14 mouse cellular contexts compared by ENCODE assay signal in genomic region chr7:132425364-132425999, GRCm38 (mm10).
DNase-seq lines count a peak whose midpoint lies in the region; ATAC-seq lines count a peak whose summit lies in the region.
"Had no signal": no experiment of that assay in that cellular context is flagged by ENCODE, and none has a peak within 500 bp of the region (broad histone marks: within the 10 kb centered on the region; RNA-seq: fewer than 3 reads in every experiment).

No protein-coding gene starts in this region.

- H3K4me3 ChIP-seq in neural tube, embryonic 13.5 days, result no peak overlapping the region
- no peak overlapping the region for H3K4me3 ChIP-seq in intestine, embryonic 15.5 days (replicated peaks)
- H3K4me3 ChIP-seq: forebrain, embryonic 10.5 days; heart, embryonic 13.5 days; kidney, embryonic 15.5 days; limb, embryonic 13.5 days had no signal

- H3K4me1 ChIP-seq in neural tube, embryonic 13.5 days (replicated peaks), result peaks cover 32% of the 10 kb centered on the region
- no peaks in the 10 kb centered on the region for H3K4me1 ChIP-seq in intestine, embryonic 15.5 days (replicated peaks)
- H3K4me1 ChIP-seq: limb, embryonic 13.5 days had no signal

- H3K9ac ChIP-seq in neural tube, embryonic 13.5 days, result no peak overlapping the region
- H3K9ac ChIP-seq in intestine, embryonic 15.5 days, result no peak overlapping the region
- H3K9ac ChIP-seq: heart, embryonic 13.5 days; kidney, embryonic 15.5 days; limb, embryonic 13.5 days had no signal

- no peaks in the 10 kb centered on the region for H3K27me3 ChIP-seq in neural tube, embryonic 13.5 days
- no peaks in the 10 kb centered on the region for H3K27me3 ChIP-seq in intestine, embryonic 15.5 days (replicated peaks)
- H3K27me3 ChIP-seq: heart, embryonic 13.5 days; kidney, embryonic 15.5 days; limb, embryonic 13.5 days had no signal

- ATAC-seq in neural tube, embryonic 13.5 days (ENCODE audit: low read depth), result no peak
- 0 out of 2 replicates have a peak, but pooled peaks have one; percentile 23 for ATAC-seq in intestine, embryonic 15.5 days

- H3K4me2 ChIP-seq in neural tube, embryonic 13.5 days, result no peak overlapping the region
- no peak overlapping the region for H3K4me2 ChIP-seq in intestine, embryonic 15.5 days (replicated peaks)
- H3K4me2 ChIP-seq: heart, embryonic 13.5 days; kidney, embryonic 15.5 days; limb, embryonic 13.5 days had no signal

- 31% methylated on average over 11 of the region's 11 CpGs for WGBS in neural tube, embryonic 13.5 days
- WGBS in intestine, embryonic 15.5 days, result 64% methylated on average over 11 of the region's 11 CpGs

- no peaks in the 10 kb centered on the region for H3K36me3 ChIP-seq in neural tube, embryonic 13.5 days
- no peaks in the 10 kb centered on the region for H3K36me3 ChIP-seq in intestine, embryonic 15.5 days
- H3K36me3 ChIP-seq: forebrain, embryonic 10.5 days; heart, embryonic 13.5 days; kidney, embryonic 15.5 days; limb, embryonic 13.5 days had no signal

- DNase-seq in kidney, adult 18-20 months, result peak; percentile 19
- DNase-seq in kidney, postnatal 4 days, result no peak
- no peak for DNase-seq in neural tube, embryonic 10.5 days (ENCODE audit: extremely low spot score, low spot score)
- no peak for DNase-seq in kidney, adult 8-10 months
- no peak for DNase-seq in thymus, postnatal 14 days
- DNase-seq: cerebellum, adult 2 months; gastrocnemius, postnatal 14 days; thymus, adult 18-20 months had no signal

- H3K9me3 ChIP-seq in neural tube, embryonic 13.5 days, result no peaks in the 10 kb centered on the region
- no peaks in the 10 kb centered on the region for H3K9me3 ChIP-seq in intestine, embryonic 15.5 days
- H3K9me3 ChIP-seq: forebrain, embryonic 10.5 days; heart, embryonic 13.5 days; kidney, embryonic 15.5 days; limb, embryonic 13.5 days had no signal

- peak overlapping the region; percentile 62 for H3K27ac ChIP-seq in neural tube, embryonic 13.5 days (replicated peaks)
- H3K27ac ChIP-seq in intestine, embryonic 15.5 days, result no peak overlapping the region
- H3K27ac ChIP-seq: forebrain, embryonic 10.5 days; heart, embryonic 13.5 days; kidney, embryonic 15.5 days; limb, embryonic 13.5 days had no signal
